Mouse (Mus musculus): ENCODE results near the gene Ubqln1. TPM values are rescaled to one million over a fixed set of nuclear protein-coding genes. Genes with fewer than 3 reads are reported as not detected.
"Not testable (repeated sequence)": the region's sequence is repeated elsewhere in the genome, so short reads cannot be mapped to it uniquely, and the experiment has no call there.

The Ubqln1 gene
- polyA plus RNA-seq, 1 experiment from 2014 or later, result 144 TPM

- peak; percentile 65 for DNase-seq (ENCODE audit: low spot score)
- 0 out of 2 replicates have a peak, but pooled peaks have one; percentile 59 for ATAC-seq (replicated peaks; ENCODE audit: insufficient number of reproducible peaks, low FRiP score, low TSS enrichment, low read depth)
These were observed 66.4 kb downstream of the Ubqln1 start for GRCm38 (mm10) chr13:58149033-58149558.

GRCm38 (mm10) chr13:58148256-58148831 is 67.1 kb downstream of the Ubqln1 start:
- under 1% methylated on average over 17 of the region's 17 CpGs for WGBS
- Histone ChIP-seq H3K36me3 (replicated peaks; ENCODE audit: control insufficient read depth, insufficient read depth, low read depth, low read length) (no peaks in the 10 kb centered on the region), H3K27ac (replicated peaks; ENCODE audit: low read depth, low read length) (no peak overlapping the region), H3K9me3 (replicated peaks; ENCODE audit: control insufficient read depth, low read length) (no peaks in the 10 kb centered on the region), H3K4me2 (ENCODE audit: low read depth, low read length) (peak overlapping the region; percentile 39), H3K27me3 (ENCODE audit: control insufficient read depth, insufficient read depth, low read length) (no peaks in the 10 kb centered on the region), H3K4me3 (ENCODE audit: low read depth, low read length) (peak overlapping the region; percentile 18), H3K4me1 (ENCODE audit: control insufficient read depth, insufficient read depth, low read length) (no peaks in the 10 kb centered on the region), H3K9ac (replicated peaks; ENCODE audit: low read length) (no peak overlapping the region)
- ATAC-seq (replicated peaks; ENCODE audit: insufficient number of reproducible peaks, low FRiP score, low TSS enrichment, low read depth) (peak; percentile 85), DNase-seq (ENCODE audit: low spot score) (peak; percentile 90)

More at GRCm38 (mm10) chr13:58149033-58149558, 66.4 kb downstream of the Ubqln1 start:
- no peak overlapping the region; the same call in 1 of the 2 replicates for H3K4me3 ChIP-seq (ENCODE audit: low read depth, low read length)
- H3K4me2 ChIP-seq (ENCODE audit: low read depth, low read length), result peak overlapping the region; percentile 39; the same call in 1 of the 2 replicates
- no peak overlapping the region for H3K9ac ChIP-seq (replicated peaks; ENCODE audit: low read length)
- no peaks in the 10 kb centered on the region for H3K4me1 ChIP-seq (ENCODE audit: control insufficient read depth, insufficient read depth, low read length)
- H3K27me3 ChIP-seq (ENCODE audit: control insufficient read depth, insufficient read depth, low read length), result no peaks in the 10 kb centered on the region
- H3K27ac ChIP-seq (replicated peaks; ENCODE audit: low read depth, low read length), result no peak overlapping the region
- H3K9me3 ChIP-seq (replicated peaks; ENCODE audit: control insufficient read depth, low read length), result no peaks in the 10 kb centered on the region
- 39% methylated on average over 5 of the region's 5 CpGs for WGBS
- H3K36me3 ChIP-seq (replicated peaks; ENCODE audit: control insufficient read depth, insufficient read depth, low read depth, low read length), result no peaks in the 10 kb centered on the region

GRCm38 (mm10) chr13:58147760-58148159 is 67.7 kb downstream of the Ubqln1 start:
- no peak overlapping the region for H3K27ac ChIP-seq (replicated peaks; ENCODE audit: low read depth, low read length)
- DNase-seq (ENCODE audit: low spot score), result no peak

GRCm38 (mm10) chr13:58146603-58147002 is 68.8 kb downstream of the Ubqln1 start:
- not testable (repeated sequence) for H3K9me3 ChIP-seq (replicated peaks; ENCODE audit: control insufficient read depth, low read length); H3K27me3 ChIP-seq (ENCODE audit: control insufficient read depth, insufficient read depth, low read length); H3K36me3 ChIP-seq (replicated peaks; ENCODE audit: control insufficient read depth, insufficient read depth, low read depth, low read length); ATAC-seq (replicated peaks; ENCODE audit: insufficient number of reproducible peaks, low FRiP score, low TSS enrichment, low read depth); H3K4me1 ChIP-seq (ENCODE audit: control insufficient read depth, insufficient read depth, low read length); H3K9ac ChIP-seq (replicated peaks; ENCODE audit: low read length); H3K4me2 ChIP-seq (ENCODE audit: low read depth, low read length); DNase-seq (ENCODE audit: low spot score); H3K27ac ChIP-seq (replicated peaks; ENCODE audit: low read depth, low read length); H3K4me3 ChIP-seq (ENCODE audit: low read depth, low read length)
- WGBS, result 96% methylated on average over 8 of the region's 8 CpGs

More at GRCm38 (mm10) chr13:58147760-58148159, 67.7 kb downstream of the Ubqln1 start:
- Histone ChIP-seq H3K4me3 (ENCODE audit: low read depth, low read length) (no peak overlapping the region), H3K9ac (replicated peaks; ENCODE audit: low read length) (no peak overlapping the region), H3K9me3 (replicated peaks; ENCODE audit: control insufficient read depth, low read length) (no peaks in the 10 kb centered on the region), H3K27me3 (ENCODE audit: control insufficient read depth, insufficient read depth, low read length) (no peaks in the 10 kb centered on the region), H3K4me1 (ENCODE audit: control insufficient read depth, insufficient read depth, low read length) (no peaks in the 10 kb centered on the region), H3K36me3 (replicated peaks; ENCODE audit: control insufficient read depth, insufficient read depth, low read depth, low read length) (no peaks in the 10 kb centered on the region), H3K4me2 (ENCODE audit: low read depth, low read length) (no peak overlapping the region)
- WGBS, result 74% methylated on average over 1 of the region's 1 CpGs
- ATAC-seq (replicated peaks; ENCODE audit: insufficient number of reproducible peaks, low FRiP score, low TSS enrichment, low read depth), result no peak

GRCm38 (mm10) chr13:58131692-58132091 is 83.8 kb downstream of the Ubqln1 start:
- Histone ChIP-seq H3K27me3 (ENCODE audit: control insufficient read depth, insufficient read depth, low read length) (no peaks in the 10 kb centered on the region), H3K27ac (replicated peaks; ENCODE audit: low read depth, low read length) (no peak overlapping the region), H3K4me2 (ENCODE audit: low read depth, low read length) (no peak overlapping the region), H3K9me3 (replicated peaks; ENCODE audit: control insufficient read depth, low read length) (no peaks in the 10 kb centered on the region), H3K4me1 (ENCODE audit: control insufficient read depth, insufficient read depth, low read length) (no peaks in the 10 kb centered on the region), H3K9ac (replicated peaks; ENCODE audit: low read length) (no peak overlapping the region), H3K4me3 (ENCODE audit: low read depth, low read length) (no peak overlapping the region), H3K36me3 (replicated peaks; ENCODE audit: control insufficient read depth, insufficient read depth, low read depth, low read length) (no peaks in the 10 kb centered on the region)
- 43% methylated on average over 3 of the region's 3 CpGs for WGBS
- ATAC-seq (replicated peaks; ENCODE audit: insufficient number of reproducible peaks, low FRiP score, low TSS enrichment, low read depth) (no peak), DNase-seq (ENCODE audit: low spot score) (no peak)

DNA sequence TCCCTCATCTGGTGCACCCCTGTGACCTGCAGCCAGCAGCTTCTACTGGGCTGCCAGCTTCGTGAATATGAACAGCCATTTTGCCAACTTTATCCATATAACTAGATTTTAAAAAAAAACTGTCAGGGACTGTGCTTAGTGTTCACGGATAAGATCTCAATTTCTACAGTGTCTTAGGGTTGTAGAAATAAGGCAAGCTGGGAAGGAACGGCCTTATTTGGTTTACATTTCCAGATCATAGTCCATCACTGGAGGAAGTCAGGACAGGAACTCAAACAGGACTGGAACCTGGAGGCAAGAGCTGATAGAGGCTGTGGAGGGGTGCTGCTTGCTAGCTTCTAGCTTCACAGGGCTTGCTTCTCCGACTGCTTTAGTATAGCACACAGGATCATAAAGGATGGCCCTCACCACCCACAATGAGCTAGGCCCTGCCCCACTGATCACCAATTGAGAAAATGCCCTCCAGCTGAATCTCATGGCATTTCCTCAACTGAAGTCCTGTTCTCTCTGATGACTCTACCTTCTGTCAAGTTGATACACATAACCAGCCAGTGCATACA is 85.7 kb downstream of the Ubqln1 start:
- no peak for DNase-seq (ENCODE audit: low spot score)
- no peak for ATAC-seq (replicated peaks; ENCODE audit: insufficient number of reproducible peaks, low FRiP score, low TSS enrichment, low read depth)
- 32% methylated on average over 4 of the region's 4 CpGs for WGBS
- peak overlapping the region; percentile 98 for H3K27ac ChIP-seq (replicated peaks; ENCODE audit: low read depth, low read length)
- peak overlapping the region; percentile 100 for H3K9ac ChIP-seq (replicated peaks; ENCODE audit: low read length)
- H3K27me3 ChIP-seq (ENCODE audit: control insufficient read depth, insufficient read depth, low read length), result no peaks in the 10 kb centered on the region
- H3K9me3 ChIP-seq (replicated peaks; ENCODE audit: control insufficient read depth, low read length), result no peaks in the 10 kb centered on the region
- no peaks in the 10 kb centered on the region for H3K36me3 ChIP-seq (replicated peaks; ENCODE audit: control insufficient read depth, insufficient read depth, low read depth, low read length)
- peak overlapping the region; percentile 75 for H3K4me2 ChIP-seq (ENCODE audit: low read depth, low read length)
- H3K4me1 ChIP-seq (ENCODE audit: control insufficient read depth, insufficient read depth, low read length), result no peaks in the 10 kb centered on the region
- H3K4me3 ChIP-seq (ENCODE audit: low read depth, low read length), result peak overlapping the region; percentile 99

GRCm38 (mm10) chr13:58128768-58129671 is 86.4 kb downstream of the Ubqln1 start:
- no peaks in the 10 kb centered on the region for H3K27me3 ChIP-seq (ENCODE audit: control insufficient read depth, insufficient read depth, low read length)
- H3K4me1 ChIP-seq (ENCODE audit: control insufficient read depth, insufficient read depth, low read length), result no peaks in the 10 kb centered on the region
- under 1% methylated on average over 66 of the region's 83 CpGs for WGBS
- peak overlapping the region; percentile 99 for H3K4me3 ChIP-seq (ENCODE audit: low read depth, low read length)
- H3K27ac ChIP-seq (replicated peaks; ENCODE audit: low read depth, low read length), result peak overlapping the region; percentile 98
- peak overlapping the region; percentile 100 for H3K9ac ChIP-seq (replicated peaks; ENCODE audit: low read length)
- ATAC-seq (replicated peaks; ENCODE audit: insufficient number of reproducible peaks, low FRiP score, low TSS enrichment, low read depth) (peak; percentile 95), DNase-seq (ENCODE audit: low spot score) (peak; percentile 95)
- no peaks in the 10 kb centered on the region for H3K36me3 ChIP-seq (replicated peaks; ENCODE audit: control insufficient read depth, insufficient read depth, low read depth, low read length)
- H3K9me3 ChIP-seq (replicated peaks; ENCODE audit: control insufficient read depth, low read length), result no peaks in the 10 kb centered on the region
- peak overlapping the region; percentile 75 for H3K4me2 ChIP-seq (ENCODE audit: low read depth, low read length)
